Mouse (Mus musculus) megakaryocyte, embryonic 14.5 days (primary cell): ENCODE results near the gene Rfx8. TPM values are rescaled to one million over a fixed set of nuclear protein-coding genes. Genes with fewer than 3 reads are reported as not detected.
A peak's percentile ranks its signal among the peaks of the same experiment; 100 is the strongest.
"Not testable (repeated sequence)": the region's sequence is repeated elsewhere in the genome, so short reads cannot be mapped to it uniquely, and the experiment has no call there.

ENCODE experiments used
- H3K27me3 ChIP-seq: replicated peaks from 2 replicates; pipeline ENCODE3; 2012; ENCODE audit warnings: inconsistent platforms
- H3K36me3 ChIP-seq: replicated peaks from 2 replicates; pipeline ENCODE3; 2012; ENCODE audit warnings: low read length, inconsistent platforms, mixed read lengths
- H3K4me1 ChIP-seq: 2 replicates; pipeline ENCODE4 v1.6.1; 2012; ENCODE audit warnings: inconsistent platforms
- H3K4me3 ChIP-seq: replicated peaks from 2 replicates; pipeline ENCODE3; 2012; ENCODE audit warnings: moderate library complexity, mild to moderate bottlenecking, inconsistent platforms
- H3K9me3 ChIP-seq: 2 replicates; pipeline ENCODE4 v1.6.1; 2012; ENCODE audit warnings: inconsistent platforms
- FLI1 ChIP-seq: IDR thresholded peaks from 2 replicates; pipeline ENCODE4 v1.6.1; 2012; ENCODE audit warnings: low read length, inconsistent platforms, mixed read lengths
- GATA1 ChIP-seq: IDR thresholded peaks from 3 replicates; pipeline ENCODE4 v1.6.1; 2012; ENCODE audit warnings: mixed read lengths, low read length, inconsistent platforms, borderline replicate concordance
- polyA plus RNA-seq: library from polyadenylated mRNA; stranded (reverse); fragments of >175 nt; gene quantifications from 2 replicates; pipeline ENCODE4 v1.2.3, GENCODE M21; 2012; ENCODE audit warnings: low replicate concordance; ENCODE audit not compliant: insufficient read depth

The Rfx8 gene
- polyA plus RNA-seq, 1 experiment: 0.34 TPM

GRCm38 (mm10) chr1:39680546-39680945 is 40.3 kb downstream of the Rfx8 start:
- TF ChIP-seq FLI1 (no peak), GATA1 (no peak)

GRCm38 (mm10) chr1:39678883-39679282 is 41.9 kb downstream of the Rfx8 start:
- Histone ChIP-seq H3K36me3 (no peaks in the 10 kb centered on the region), H3K27me3 (peaks cover 48% of the 10 kb centered on the region), H3K4me3 (no peak overlapping the region), H3K4me1 (no peaks in the 10 kb centered on the region), H3K9me3 (peaks cover 9% of the 10 kb centered on the region)
- TF ChIP-seq FLI1 (no peak), GATA1 (no peak)

More at GRCm38 (mm10) chr1:39680546-39680945, 40.3 kb downstream of the Rfx8 start:
- H3K4me3 ChIP-seq: no peak overlapping the region
- H3K9me3 ChIP-seq: no peaks in the 10 kb centered on the region
- peaks cover 47% of the 10 kb centered on the region for H3K27me3 ChIP-seq
- peaks cover 2% of the 10 kb centered on the region; the same call in 1 of the 2 replicates for H3K4me1 ChIP-seq
- no peaks in the 10 kb centered on the region for H3K36me3 ChIP-seq

- no peaks in the 10 kb centered on the region for H3K4me1 ChIP-seq
- peaks cover under 1% of the 10 kb centered on the region for H3K36me3 ChIP-seq
- H3K4me3 ChIP-seq: no peak overlapping the region
- peaks cover 17% of the 10 kb centered on the region for H3K9me3 ChIP-seq
- no peak for TF ChIP-seq FLI1
- TF ChIP-seq GATA1: no peak
- peaks cover 25% of the 10 kb centered on the region for H3K27me3 ChIP-seq
Observed at GRCm38 (mm10) chr1:39676221-39676876, 44.4 kb downstream of the Rfx8 start.

GRCm38 (mm10) chr1:39672362-39673105 is 48.3 kb downstream of the Rfx8 start:
- Histone ChIP-seq H3K27me3 (peaks cover 26% of the 10 kb centered on the region), H3K4me1 (no peaks in the 10 kb centered on the region), H3K36me3 (peaks cover 6% of the 10 kb centered on the region), H3K4me3 (no peak overlapping the region), H3K9me3 (peaks cover 24% of the 10 kb centered on the region)
- TF ChIP-seq GATA1 (no peak), FLI1 (no peak)

- Histone ChIP-seq H3K36me3 (peaks cover 6% of the 10 kb centered on the region), H3K27me3 (peaks cover 31% of the 10 kb centered on the region), H3K4me1 (no peaks in the 10 kb centered on the region), H3K9me3 (peaks cover 24% of the 10 kb centered on the region), H3K4me3 (peak overlapping the region; percentile 71)
- TF ChIP-seq FLI1: no peak
- TF ChIP-seq GATA1: no peak
Observed at GRCm38 (mm10) chr1:39670211-39670935, 50.4 kb downstream of the Rfx8 start.

GRCm38 (mm10) chr1:39666751-39667252 is 54.0 kb downstream of the Rfx8 start:
- TF ChIP-seq FLI1: no peak
- no peak for TF ChIP-seq GATA1
- no peaks in the 10 kb centered on the region for H3K4me1 ChIP-seq
- peaks cover 35% of the 10 kb centered on the region for H3K27me3 ChIP-seq
- peaks cover 6% of the 10 kb centered on the region for H3K36me3 ChIP-seq
- no peak overlapping the region for H3K4me3 ChIP-seq
- H3K9me3 ChIP-seq: peaks cover 10% of the 10 kb centered on the region

GRCm38 (mm10) chr1:39664039-39664625 is 56.7 kb downstream of the Rfx8 start:
- Histone ChIP-seq H3K9me3 (peaks cover 6% of the 10 kb centered on the region), H3K36me3 (no peaks in the 10 kb centered on the region), H3K27me3 (peaks cover 26% of the 10 kb centered on the region), H3K4me1 (no peaks in the 10 kb centered on the region), H3K4me3 (no peak overlapping the region)
- TF ChIP-seq GATA1: no peak
- no peak for TF ChIP-seq FLI1

GRCm38 (mm10) chr1:39663050-39663449 is 57.7 kb downstream of the Rfx8 start:
- Histone ChIP-seq H3K4me1 (no peaks in the 10 kb centered on the region), H3K4me3 (no peak overlapping the region), H3K9me3 (peaks cover 6% of the 10 kb centered on the region), H3K36me3 (no peaks in the 10 kb centered on the region), H3K27me3 (peaks cover 20% of the 10 kb centered on the region)
- TF ChIP-seq GATA1: no peak

GRCm38 (mm10) chr1:39656976-39657529 is 63.7 kb downstream of the Rfx8 start:
- Histone ChIP-seq H3K27me3 (peaks cover 25% of the 10 kb centered on the region), H3K4me1 (peaks cover 4% of the 10 kb centered on the region), H3K9me3 (peaks cover 17% of the 10 kb centered on the region), H3K4me3 (no peak overlapping the region), H3K36me3 (no peaks in the 10 kb centered on the region)
- TF ChIP-seq GATA1 (no peak), FLI1 (no peak)

- H3K4me1 ChIP-seq: peaks cover 18% of the 10 kb centered on the region
Observed at GRCm38 (mm10) chr1:39654901-39655300, 65.9 kb downstream of the Rfx8 start.

More at GRCm38 (mm10) chr1:39654901-39655300, 65.9 kb downstream of the Rfx8 start:
- peaks cover 42% of the 10 kb centered on the region for H3K27me3 ChIP-seq
- H3K9me3 ChIP-seq: peaks cover 17% of the 10 kb centered on the region
- H3K4me3 ChIP-seq, H3K36me3 ChIP-seq: not testable (repeated sequence)
